Mouse (Mus musculus) splenic B cell, adult 2 months (primary cell): ENCODE measurements at regions not wholly inside any gene's neighbourhood (a gene's known extent, or its start where the extent isn't known, plus 50 kb on each side); places are given as distances from the start of the nearest gene placed in this dataset.

Source experiments
- DNase-seq: peaks from one replicate; pipeline ENCODE4 v3.0.0-alpha.2; 2011; ENCODE audit warnings: low read depth, low spot score
- H3K27me3 ChIP-seq: 2 replicates; pipeline ENCODE4 v1.6.1; 2012; ENCODE audit warnings: mild to moderate bottlenecking, low read length, moderate library complexity, mixed read lengths; ENCODE audit not compliant: control insufficient read depth, poor library complexity, insufficient read depth, severe bottlenecking
- H3K36me3 ChIP-seq: 2 replicates; pipeline ENCODE4 v1.6.1; 2012; ENCODE audit warnings: mild to moderate bottlenecking, low read length, moderate library complexity, mixed read lengths; ENCODE audit not compliant: control insufficient read depth, poor library complexity, insufficient read depth, severe bottlenecking

DNA sequence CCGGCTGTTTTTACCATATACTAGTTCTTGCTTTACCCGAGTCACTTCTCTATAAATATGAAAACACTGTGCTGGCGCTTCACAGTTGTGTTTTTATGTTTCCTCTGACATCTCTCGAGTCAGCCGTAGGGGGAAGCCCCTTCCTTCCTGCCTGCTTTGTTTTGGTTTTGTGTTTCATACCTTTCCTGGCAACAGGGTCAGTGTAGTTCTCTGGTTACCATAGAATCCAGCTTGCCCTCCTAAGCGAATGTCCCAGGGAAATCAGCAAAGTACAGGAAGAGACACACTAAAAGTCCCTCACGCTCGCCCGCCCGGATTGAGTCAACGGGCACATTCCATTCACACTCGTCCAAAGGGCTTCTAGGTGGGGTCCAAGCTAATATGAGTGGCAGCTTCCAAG is 230.0 kb upstream of the Atp2b1 start:
- peak; percentile 80 for DNase-seq
- Histone ChIP-seq H3K27me3 (no peaks in the 10 kb centered on the region), H3K36me3 (no peaks in the 10 kb centered on the region)

DNA sequence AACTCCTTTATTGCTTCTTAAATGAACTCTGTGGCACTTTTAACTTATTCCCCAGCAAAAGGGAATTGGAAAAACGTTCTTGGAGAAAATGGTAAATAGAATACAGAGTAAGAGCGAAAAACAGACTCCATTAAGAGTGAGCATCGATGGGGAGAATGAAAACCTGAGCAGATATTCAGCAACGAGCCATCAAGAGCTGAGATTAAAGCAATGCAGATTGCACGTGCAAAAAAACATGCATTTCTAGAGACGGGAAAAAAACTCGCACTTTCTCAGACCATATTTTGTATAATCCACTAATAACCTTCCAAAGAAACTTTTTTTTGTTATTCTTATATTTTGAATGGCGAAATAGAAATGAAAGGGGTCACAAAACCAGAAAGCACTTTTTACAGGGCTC is 229.5 kb upstream of the Atp2b1 start:
- no peaks in the 10 kb centered on the region for H3K27me3 ChIP-seq
- H3K36me3 ChIP-seq: no peaks in the 10 kb centered on the region
- no peak for DNase-seq

DNA sequence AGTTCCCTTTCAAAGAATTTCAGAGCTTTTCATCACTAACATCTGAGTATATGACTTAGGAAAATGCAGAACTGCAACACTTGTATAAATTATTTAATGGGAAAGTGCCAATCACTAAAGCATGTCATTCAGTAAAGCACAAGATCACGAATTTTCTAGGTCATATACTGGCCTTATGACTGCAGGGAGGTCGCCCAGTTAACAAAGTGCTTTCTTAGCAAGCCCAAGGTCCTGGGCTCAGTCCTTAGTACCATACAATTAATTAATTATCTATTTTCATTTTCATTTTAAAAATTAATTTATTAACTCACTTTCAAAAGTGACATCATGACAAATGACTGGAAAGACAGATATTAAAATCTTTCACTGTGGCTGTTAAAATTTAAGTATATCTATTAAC is 228.5 kb upstream of the Atp2b1 start:
- H3K27me3 ChIP-seq: no peaks in the 10 kb centered on the region
- H3K36me3 ChIP-seq: no peaks in the 10 kb centered on the region
- no peak for DNase-seq

DNA sequence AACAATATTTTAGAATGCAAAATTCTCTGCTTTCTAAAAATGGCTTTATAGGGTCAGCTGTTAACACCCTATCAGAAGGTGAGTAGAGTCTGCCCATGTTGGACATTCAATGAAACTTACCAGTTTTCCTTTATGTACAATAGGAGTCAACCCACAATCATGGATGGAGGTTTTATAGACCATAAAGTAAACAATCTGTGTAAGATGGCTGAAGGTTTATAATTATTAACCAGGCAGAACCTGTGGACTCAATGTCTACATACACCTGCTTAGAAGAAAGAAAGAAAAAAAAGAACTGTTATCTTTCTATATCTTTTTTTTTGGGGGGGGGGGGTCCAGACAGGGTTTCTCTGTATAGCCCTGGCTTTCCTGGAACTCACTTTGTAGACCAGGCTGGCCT is 227.8 kb upstream of the Atp2b1 start:
- Histone ChIP-seq H3K27me3 (no peaks in the 10 kb centered on the region), H3K36me3 (no peaks in the 10 kb centered on the region)
- DNase-seq: no peak

- Histone ChIP-seq H3K27me3 (no peaks in the 10 kb centered on the region), H3K36me3 (no peaks in the 10 kb centered on the region)
Measured at GRCm38 (mm10) chr10:98691816-98692215, 222.4 kb upstream of the Atp2b1 start.

DNA sequence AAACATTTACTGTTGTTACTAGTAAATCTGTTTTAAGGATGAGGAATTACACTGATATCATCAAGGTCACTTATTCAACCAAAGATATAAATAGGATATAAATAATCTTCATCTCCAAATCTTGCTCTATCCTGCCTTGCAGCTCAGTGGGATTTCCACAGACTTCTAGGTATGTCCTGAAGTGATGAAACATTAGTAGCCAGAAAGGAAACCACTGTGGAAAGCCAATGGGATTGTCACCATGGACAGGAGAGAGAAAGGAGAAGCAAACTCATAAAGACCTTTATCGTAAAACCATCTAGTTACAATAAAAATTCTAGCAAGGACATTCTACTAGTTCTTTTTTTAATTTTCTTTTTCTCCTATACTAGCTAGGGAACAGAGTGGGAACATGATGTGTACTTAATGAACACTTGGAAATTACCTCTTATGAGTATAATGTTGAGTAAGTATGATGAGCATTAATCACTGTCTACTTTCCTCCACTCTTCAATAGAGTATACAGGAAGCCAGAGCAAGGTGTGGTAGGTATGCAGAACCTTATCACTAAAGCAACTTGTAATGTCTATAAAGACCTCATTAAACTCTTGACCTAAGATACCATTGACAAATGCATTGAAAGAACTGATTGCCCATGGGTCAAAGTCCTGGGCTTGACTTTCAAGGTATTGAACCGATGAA is 219.4 kb upstream of the Atp2b1 start:
- H3K36me3 ChIP-seq: no peaks in the 10 kb centered on the region
- H3K27me3 ChIP-seq: no peaks in the 10 kb centered on the region
- no peak for DNase-seq

More at GRCm38 (mm10) chr10:98691816-98692215, 222.4 kb upstream of the Atp2b1 start:
- DNase-seq: no peak

DNA sequence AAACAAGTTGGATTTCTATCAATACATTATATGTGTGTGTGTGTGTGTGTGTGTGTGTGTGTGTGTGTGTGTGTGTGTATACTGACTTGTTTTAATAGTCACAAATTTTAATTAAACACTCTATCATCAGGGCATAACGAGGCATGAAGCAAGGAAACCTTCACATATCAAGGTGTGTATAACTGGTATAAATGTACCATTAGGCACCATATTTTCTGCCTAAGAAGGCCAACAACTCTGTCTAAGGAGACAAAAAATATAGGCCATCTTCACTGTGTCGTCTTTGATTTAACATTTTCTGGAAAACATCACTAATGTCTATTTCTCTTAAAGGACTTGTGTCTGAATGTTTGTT is 218.9 kb upstream of the Atp2b1 start:
- no peak for DNase-seq
- Histone ChIP-seq H3K36me3 (no peaks in the 10 kb centered on the region), H3K27me3 (no peaks in the 10 kb centered on the region)

DNA sequence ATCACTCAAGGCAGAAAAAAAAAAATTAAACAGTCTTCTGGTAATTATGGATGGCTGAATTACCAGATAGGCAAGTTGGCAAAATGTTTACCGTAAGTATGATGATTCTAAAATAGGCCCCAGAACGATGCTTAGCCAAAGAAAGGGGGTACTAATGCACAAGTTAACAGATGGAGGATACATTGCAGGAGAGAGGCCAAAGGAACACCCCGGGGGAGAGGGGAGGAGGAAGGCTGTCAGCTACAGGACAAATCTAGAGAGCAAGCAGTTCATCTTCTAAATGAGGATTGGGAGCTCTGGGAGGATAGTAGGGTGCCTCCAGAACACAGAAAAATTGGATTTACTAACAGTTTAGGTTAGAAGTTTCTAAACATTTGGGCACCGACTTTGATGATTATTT is 216.3 kb upstream of the Atp2b1 start:
- Histone ChIP-seq H3K27me3 (no peaks in the 10 kb centered on the region), H3K36me3 (no peaks in the 10 kb centered on the region)
- no peak for DNase-seq

DNA sequence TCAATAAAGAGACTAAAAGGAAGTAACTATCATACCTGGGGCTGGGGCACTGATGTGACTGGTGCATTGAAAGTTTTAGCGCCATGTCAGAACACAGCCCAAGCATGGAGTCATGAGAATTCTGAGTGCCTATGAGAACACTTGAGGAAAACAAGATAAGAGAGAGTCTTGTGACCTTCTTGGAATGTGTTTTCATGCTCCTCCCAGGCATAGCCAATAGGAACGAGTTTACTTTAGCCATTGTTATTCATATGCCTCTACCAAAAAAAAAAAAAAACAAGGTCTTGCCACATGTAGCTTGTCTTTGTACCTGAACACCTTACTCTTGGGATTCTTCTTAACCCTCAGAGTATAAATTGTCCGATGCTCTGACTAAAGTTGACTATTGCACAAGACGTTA is 214.6 kb upstream of the Atp2b1 start:
- H3K27me3 ChIP-seq: no peaks in the 10 kb centered on the region
- no peak for DNase-seq
- no peaks in the 10 kb centered on the region for H3K36me3 ChIP-seq

GRCm38 (mm10) chr10:98700407-98700806 is 213.8 kb upstream of the Atp2b1 start:
- no peaks in the 10 kb centered on the region for H3K27me3 ChIP-seq
- no peaks in the 10 kb centered on the region for H3K36me3 ChIP-seq
- no peak for DNase-seq

- H3K27me3 ChIP-seq: no peaks in the 10 kb centered on the region
- DNase-seq: no peak
- H3K36me3 ChIP-seq: no peaks in the 10 kb centered on the region
Measured at GRCm38 (mm10) chr10:98701285-98701684, 212.9 kb upstream of the Atp2b1 start.

GRCm38 (mm10) chr10:98702470-98703215 is 211.6 kb upstream of the Atp2b1 start:
- no peaks in the 10 kb centered on the region for H3K36me3 ChIP-seq
- H3K27me3 ChIP-seq: no peaks in the 10 kb centered on the region
- DNase-seq: no peak

GRCm38 (mm10) chr10:98703642-98704293 is 210.4 kb upstream of the Atp2b1 start:
- no peak for DNase-seq
- Histone ChIP-seq H3K36me3 (no peaks in the 10 kb centered on the region), H3K27me3 (no peaks in the 10 kb centered on the region)

- no peaks in the 10 kb centered on the region for H3K27me3 ChIP-seq
- H3K36me3 ChIP-seq: no peaks in the 10 kb centered on the region
- no peak for DNase-seq
Measured at GRCm38 (mm10) chr10:98704559-98704958, 209.6 kb upstream of the Atp2b1 start.

DNA sequence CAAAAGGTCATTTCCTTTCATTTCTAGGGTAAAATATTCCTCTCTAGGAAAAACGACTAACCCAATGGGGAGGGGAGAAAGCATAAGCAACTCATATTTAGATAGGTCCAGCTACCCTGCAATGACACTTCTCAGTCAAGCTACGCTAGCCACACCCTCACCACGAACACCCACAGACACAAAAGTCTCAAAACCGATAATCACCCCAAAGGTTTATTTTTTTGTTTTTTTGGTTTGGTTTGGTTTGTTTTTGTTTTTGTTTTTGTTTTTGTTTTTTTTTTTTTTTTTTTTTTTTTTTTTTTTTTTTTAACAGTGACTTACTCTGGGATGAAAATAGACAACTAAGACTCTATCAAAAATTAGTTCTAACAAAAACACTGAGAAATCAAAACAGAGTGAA is 196.3 kb upstream of the Atp2b1 start:
- no peaks in the 10 kb centered on the region for H3K27me3 ChIP-seq
- no peaks in the 10 kb centered on the region for H3K36me3 ChIP-seq
- no peak for DNase-seq
